Mouse (Mus musculus) embryonic fibroblast, embryonic 13.5 days (primary cell): ENCODE results near the gene Fbxo21.

Source experiments
- CTCF ChIP-seq: IDR thresholded peaks from 2 replicates; pipeline ENCODE4 v1.5.1; 2011; ENCODE audit warnings: mild to moderate bottlenecking, control low read depth, low read length, moderate library complexity, borderline replicate concordance; ENCODE audit not compliant: insufficient read depth
- POLR2A ChIP-seq: IDR thresholded peaks from 2 replicates; pipeline ENCODE4 v1.6.1; 2011; ENCODE audit warnings: low read depth, mild to moderate bottlenecking, control low read depth, low read length, moderate library complexity

- TF ChIP-seq CTCF, result no peak
- no peak for TF ChIP-seq POLR2A
Measured at GRCm38 (mm10) chr5:118005728-118006127, 29.2 kb downstream of the Fbxo21 start.
